ENCODE assay signal across 9 mouse cellular contexts in the genomic region with DNA sequence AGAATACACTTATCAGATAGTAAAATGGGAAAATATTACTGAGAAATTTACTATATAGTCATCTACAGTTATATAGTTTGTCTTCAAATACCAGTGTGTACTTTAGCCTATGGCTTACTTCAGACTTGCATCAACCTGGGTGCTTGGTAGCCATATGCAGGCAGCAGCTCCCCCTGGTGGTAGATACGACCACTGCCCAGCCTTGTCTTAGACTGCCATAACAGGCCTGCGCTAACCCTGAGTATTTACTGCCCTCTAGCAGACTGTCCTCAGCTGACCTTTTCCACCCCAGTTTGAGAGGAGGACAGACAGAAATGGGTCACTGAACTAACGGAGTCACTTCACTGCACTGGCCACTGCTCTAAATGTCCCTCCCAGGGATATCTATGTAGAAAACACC.
A peak's percentile ranks its signal among the peaks of the same experiment; 100 is the strongest.
DNase-seq lines count a peak whose midpoint lies in the region; ATAC-seq lines count a peak whose summit lies in the region.
"Had no signal": no experiment of that assay in that cellular context is flagged by ENCODE, and none has a peak within 500 bp of the region (broad histone marks: within the 10 kb centered on the region; RNA-seq: fewer than 3 reads in every experiment).

No protein-coding gene starts in this region.

- DNase-seq in Muller cell, postnatal 12 days (ENCODE audit: inconsistent ontology term) = peak; percentile 78
- DNase-seq in cerebellum, adult 9-10 months = peak; percentile 85
- peak; percentile 62 to 91 for DNase-seq in frontal cortex, adult 2 months (ENCODE audit: extremely low spot score in 1 of 2, low spot score in 1 of 2)
- DNase-seq in layer of hippocampus, postnatal 10 days (ENCODE audit: low spot score in 2 of 2) = peak; percentile 77 to 82
- DNase-seq in lung, postnatal 4 days = peak; percentile 79 to 84
- DNase-seq in retina, postnatal 7 days (ENCODE audit: low read depth, low spot score) = peak; percentile 69
- peak; percentile 43 for DNase-seq in urinary bladder, adult 2 months (ENCODE audit: low spot score)

- H3K36me3 ChIP-seq in hindbrain, embryonic 12.5 days = peaks cover 11% of the 10 kb centered on the region
- H3K36me3 ChIP-seq: limb, embryonic 12.5 days had no signal

- 18% methylated on average over 3 of the region's 3 CpGs for WGBS in hindbrain, embryonic 12.5 days

- H3K4me2 ChIP-seq in hindbrain, embryonic 12.5 days (replicated peaks) = no peak overlapping the region
- H3K4me2 ChIP-seq: limb, embryonic 12.5 days had no signal

- H3K4me1 ChIP-seq in hindbrain, embryonic 12.5 days = peaks cover 2% of the 10 kb centered on the region; the same call in 1 of the 2 replicates

- no peaks in the 10 kb centered on the region for H3K9me3 ChIP-seq in hindbrain, embryonic 12.5 days (replicated peaks)
- H3K9me3 ChIP-seq: limb, embryonic 12.5 days had no signal

- no peak overlapping the region for H3K9ac ChIP-seq in hindbrain, embryonic 12.5 days
- H3K9ac ChIP-seq: limb, embryonic 12.5 days had no signal

- H3K27me3 ChIP-seq in hindbrain, embryonic 12.5 days = no peaks in the 10 kb centered on the region
- H3K27me3 ChIP-seq: limb, embryonic 12.5 days had no signal

- peak; percentile 80 for ATAC-seq in hindbrain, embryonic 12.5 days (ENCODE audit: low FRiP score)

- no peak overlapping the region for H3K4me3 ChIP-seq in hindbrain, embryonic 12.5 days
- H3K4me3 ChIP-seq: limb, embryonic 12.5 days had no signal

- H3K27ac ChIP-seq in hindbrain, embryonic 12.5 days = no peak overlapping the region
- H3K27ac ChIP-seq: limb, embryonic 12.5 days had no signal
